Mouse (Mus musculus): Measurements from ENCODE around the gene Cd80. TPM values are rescaled to one million over a fixed set of nuclear protein-coding genes. Genes with fewer than 3 reads are reported as not detected.

Gene Cd80
- polyA plus RNA-seq, 1 experiment from 2014 or later, result 0.35 TPM

GRCm38 (mm10) chr16:38519140-38519539 is 63.8 kb downstream of the Cd80 start:
- Histone ChIP-seq H3K4me3 (no peak overlapping the region), H3K27ac (replicated peaks) (no peak overlapping the region), H3K36me3 (replicated peaks) (peaks cover 50% of the 10 kb centered on the region), H3K9me3 (no peaks in the 10 kb centered on the region), H3K4me1 (peaks cover 12% of the 10 kb centered on the region), H3K27me3 (replicated peaks; ENCODE audit: low read depth, poor library complexity, severe bottlenecking) (no peaks in the 10 kb centered on the region)
- 93% methylated on average over 2 of the region's 2 CpGs for WGBS
- no peak for DNase-seq (ENCODE audit: low spot score)

- 43% methylated on average over 8 of the region's 8 CpGs for WGBS
- Histone ChIP-seq H3K4me3 (peak overlapping the region; percentile 100), H3K36me3 (replicated peaks) (peaks cover 51% of the 10 kb centered on the region), H3K4me1 (peaks cover 12% of the 10 kb centered on the region), H3K27ac (replicated peaks) (0 out of 2 replicates have a peak overlapping the region, but pooled peaks have one; percentile 96), H3K9me3 (no peaks in the 10 kb centered on the region), H3K27me3 (replicated peaks; ENCODE audit: low read depth, poor library complexity, severe bottlenecking) (no peaks in the 10 kb centered on the region)
- DNase-seq (ENCODE audit: low spot score), result no peak
These were observed 66.0 kb downstream of the Cd80 start for GRCm38 (mm10) chr16:38521211-38521987.

GRCm38 (mm10) chr16:38522129-38523084 is 67.0 kb downstream of the Cd80 start, which contains the start of gene Timmdc1:
Timmdc1 (minus strand) TSS chr16:38522663.
- peak within 1 kb of the TSS; percentile 100 for H3K4me3 ChIP-seq
- no peaks in the 10 kb centered on the region for H3K9me3 ChIP-seq
- H3K27ac ChIP-seq (replicated peaks), result peak within 1 kb of the TSS; percentile 96
- DNase-seq (ENCODE audit: low spot score), result peak; percentile 97
- no peaks in the 10 kb centered on the region for H3K27me3 ChIP-seq (replicated peaks; ENCODE audit: low read depth, poor library complexity, severe bottlenecking)
- H3K36me3 ChIP-seq (replicated peaks), result peaks cover 51% of the 10 kb centered on the region
- H3K4me1 ChIP-seq, result peaks cover 12% of the 10 kb centered on the region
- under 1% methylated on average over 73 of the region's 73 CpGs for WGBS

- no peak for DNase-seq (ENCODE audit: low spot score)
- Histone ChIP-seq H3K27me3 (replicated peaks; ENCODE audit: low read depth, poor library complexity, severe bottlenecking) (no peaks in the 10 kb centered on the region), H3K4me3 (no peak overlapping the region), H3K9me3 (no peaks in the 10 kb centered on the region), H3K27ac (replicated peaks) (no peak overlapping the region), H3K36me3 (replicated peaks) (peaks cover 71% of the 10 kb centered on the region), H3K4me1 (peaks cover 11% of the 10 kb centered on the region)
- WGBS, result 90% methylated on average over 6 of the region's 6 CpGs
These were observed 70.9 kb downstream of the Cd80 start for GRCm38 (mm10) chr16:38526264-38526663.

GRCm38 (mm10) chr16:38536544-38537146 is 81.3 kb downstream of the Cd80 start:
- Histone ChIP-seq H3K9me3 (no peaks in the 10 kb centered on the region), H3K36me3 (replicated peaks) (peaks cover 98% of the 10 kb centered on the region), H3K4me1 (no peaks in the 10 kb centered on the region), H3K27me3 (replicated peaks; ENCODE audit: low read depth, poor library complexity, severe bottlenecking) (no peaks in the 10 kb centered on the region), H3K27ac (replicated peaks) (no peak overlapping the region), H3K4me3 (no peak overlapping the region)
- WGBS, result 48% methylated on average over 8 of the region's 8 CpGs
- DNase-seq (ENCODE audit: low spot score), result peak; percentile 74

GRCm38 (mm10) chr16:38538716-38539380 is 83.5 kb downstream of the Cd80 start:
- 93% methylated on average over 13 of the region's 13 CpGs for WGBS
- DNase-seq (ENCODE audit: low spot score), result no peak
- H3K9me3 ChIP-seq, result no peaks in the 10 kb centered on the region
- no peaks in the 10 kb centered on the region for H3K27me3 ChIP-seq (replicated peaks; ENCODE audit: low read depth, poor library complexity, severe bottlenecking)
- H3K4me3 ChIP-seq, result no peak overlapping the region
- no peaks in the 10 kb centered on the region for H3K4me1 ChIP-seq
- H3K27ac ChIP-seq (replicated peaks), result no peak overlapping the region
- H3K36me3 ChIP-seq (replicated peaks), result peaks cover 98% of the 10 kb centered on the region

Other genes with a start within 250 kb of the Cd80 start
- not detected in 2 replicates for gene Nr1i2, start 160.7 kb upstream of the Cd80 start, polyA plus RNA-seq (2016; fragmentation: Nextera tagmentation; extraction: Ambion mirVana)
- 0.17 and 0.19 TPM in 2 replicates for gene Maats1, start 113.4 kb upstream of the Cd80 start, polyA plus RNA-seq (2016; fragmentation: Nextera tagmentation; extraction: Ambion mirVana)
- gene Cox17, start 108.6 kb upstream of the Cd80 start, polyA plus RNA-seq (2016; fragmentation: Nextera tagmentation; extraction: Ambion mirVana), result 128 and 133 TPM in 2 replicates
- gene Gm21987, start 108.5 kb upstream of the Cd80 start, polyA plus RNA-seq (2016; fragmentation: Nextera tagmentation; extraction: Ambion mirVana), result not detected in 2 replicates
- gene Popdc2, start 93.4 kb upstream of the Cd80 start, polyA plus RNA-seq (2016; fragmentation: Nextera tagmentation; extraction: Ambion mirVana), result 2.1 and 2.7 TPM in 2 replicates
- gene Pla1a, start 22.4 kb upstream of the Cd80 start, polyA plus RNA-seq (2016; fragmentation: Nextera tagmentation; extraction: Ambion mirVana), result not detected in 2 replicates
- 139 and 143 TPM in 2 replicates for gene Adprh, start 2.9 kb upstream of the Cd80 start, polyA plus RNA-seq (2016; fragmentation: Nextera tagmentation; extraction: Ambion mirVana)
- gene Timmdc1, start 67.1 kb downstream of the Cd80 start, polyA plus RNA-seq (2016; fragmentation: Nextera tagmentation; extraction: Ambion mirVana), result 35.2 and 35.3 TPM in 2 replicates
- 72.6 and 76.9 TPM in 2 replicates for gene Poglut1, start 94.7 kb downstream of the Cd80 start, polyA plus RNA-seq (2016; fragmentation: Nextera tagmentation; extraction: Ambion mirVana)
- 96.2 and 114 TPM in 2 replicates for gene Tmem39a, start 103.1 kb downstream of the Cd80 start, polyA plus RNA-seq (2016; fragmentation: Nextera tagmentation; extraction: Ambion mirVana)